Mouse (Mus musculus): ENCODE measurements around the gene Bmf. TPM values are rescaled to one million over a fixed set of nuclear protein-coding genes. Genes with fewer than 3 reads are reported as not detected.
"Not testable (repeated sequence)": the region's sequence is repeated elsewhere in the genome, so short reads cannot be mapped to it uniquely, and the experiment has no call there.

The Bmf gene
- polyA plus RNA-seq, 1 experiment from 2014 or later, result 4.4 TPM

GRCm38 (mm10) chr2:118570939-118571338, 21.5 kb upstream of the Bmf start:
- H3K27ac ChIP-seq (ENCODE audit: low read length), result no peak overlapping the region
- ATAC-seq (ENCODE audit: insufficient read depth, low FRiP score), result no peak
- WGBS, result 83% methylated on average over 2 of the region's 2 CpGs

DNA sequence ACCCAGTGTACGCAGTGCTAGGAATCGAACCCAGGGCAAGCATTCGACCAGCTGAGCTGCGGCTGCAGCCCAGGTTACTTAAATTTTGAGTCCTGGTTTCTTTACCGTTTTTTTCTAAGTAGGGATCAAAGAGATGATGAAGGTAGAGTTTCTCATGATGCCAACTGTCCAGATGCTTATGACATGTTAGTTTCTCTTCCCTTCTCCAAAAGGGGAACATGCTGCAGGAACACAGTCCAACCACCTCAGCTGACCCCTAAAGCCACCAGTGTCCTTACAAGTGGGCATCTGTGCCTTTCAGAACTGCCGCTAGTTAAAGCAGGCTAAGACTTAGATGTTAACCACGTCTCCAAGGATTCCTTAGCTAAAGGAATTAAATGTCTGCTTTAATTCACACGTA, 17.7 kb upstream of the Bmf start:
- no peaks in the 10 kb centered on the region for H3K9me3 ChIP-seq (replicated peaks; ENCODE audit: control insufficient read depth, low read length)
- no peak overlapping the region for H3K4me3 ChIP-seq (replicated peaks; ENCODE audit: low read length)
- H3K4me1 ChIP-seq (ENCODE audit: control insufficient read depth, insufficient read depth, low read length), result no peaks in the 10 kb centered on the region
- ATAC-seq (ENCODE audit: insufficient read depth, low FRiP score), result no peak
- H3K9ac ChIP-seq (ENCODE audit: low read length), result no peak overlapping the region
- WGBS, result 83% methylated on average over 8 of the region's 8 CpGs
- no peak overlapping the region for H3K4me2 ChIP-seq (ENCODE audit: low read depth, low read length)
- no peaks in the 10 kb centered on the region for H3K27me3 ChIP-seq (ENCODE audit: control insufficient read depth, insufficient read depth, low read length)
- H3K36me3 ChIP-seq (ENCODE audit: control insufficient read depth, insufficient read depth, low read length), result no peaks in the 10 kb centered on the region
- no peak overlapping the region for H3K27ac ChIP-seq (ENCODE audit: low read length)

More at GRCm38 (mm10) chr2:118570939-118571338, 21.5 kb upstream of the Bmf start:
- Histone ChIP-seq H3K9me3 (replicated peaks; ENCODE audit: control insufficient read depth, low read length) (no peaks in the 10 kb centered on the region), H3K4me1 (ENCODE audit: control insufficient read depth, insufficient read depth, low read length) (no peaks in the 10 kb centered on the region), H3K36me3 (ENCODE audit: control insufficient read depth, insufficient read depth, low read length) (no peaks in the 10 kb centered on the region), H3K27me3 (ENCODE audit: control insufficient read depth, insufficient read depth, low read length) (no peaks in the 10 kb centered on the region), H3K4me2 (ENCODE audit: low read depth, low read length) (no peak overlapping the region), H3K9ac (ENCODE audit: low read length) (no peak overlapping the region), H3K4me3 (replicated peaks; ENCODE audit: low read length) (no peak overlapping the region)

GRCm38 (mm10) chr2:118562431-118562830, 12.9 kb upstream of the Bmf start:
- Histone ChIP-seq H3K4me1 (ENCODE audit: control insufficient read depth, insufficient read depth, low read length) (no peaks in the 10 kb centered on the region), H3K4me2 (ENCODE audit: low read depth, low read length) (no peak overlapping the region), H3K27ac (ENCODE audit: low read length) (no peak overlapping the region), H3K36me3 (ENCODE audit: control insufficient read depth, insufficient read depth, low read length) (no peaks in the 10 kb centered on the region), H3K9ac (ENCODE audit: low read length) (no peak overlapping the region), H3K9me3 (replicated peaks; ENCODE audit: control insufficient read depth, low read length) (no peaks in the 10 kb centered on the region), H3K27me3 (ENCODE audit: control insufficient read depth, insufficient read depth, low read length) (no peaks in the 10 kb centered on the region), H3K4me3 (replicated peaks; ENCODE audit: low read length) (no peak overlapping the region)
- 84% methylated on average over 3 of the region's 3 CpGs for WGBS
- ATAC-seq (ENCODE audit: insufficient read depth, low FRiP score), result no peak

GRCm38 (mm10) chr2:118562015-118562414, 12.5 kb upstream of the Bmf start:
- Histone ChIP-seq H3K4me1 (ENCODE audit: control insufficient read depth, insufficient read depth, low read length) (no peaks in the 10 kb centered on the region), H3K27me3 (ENCODE audit: control insufficient read depth, insufficient read depth, low read length) (no peaks in the 10 kb centered on the region), H3K9ac (ENCODE audit: low read length) (no peak overlapping the region)

DNA sequence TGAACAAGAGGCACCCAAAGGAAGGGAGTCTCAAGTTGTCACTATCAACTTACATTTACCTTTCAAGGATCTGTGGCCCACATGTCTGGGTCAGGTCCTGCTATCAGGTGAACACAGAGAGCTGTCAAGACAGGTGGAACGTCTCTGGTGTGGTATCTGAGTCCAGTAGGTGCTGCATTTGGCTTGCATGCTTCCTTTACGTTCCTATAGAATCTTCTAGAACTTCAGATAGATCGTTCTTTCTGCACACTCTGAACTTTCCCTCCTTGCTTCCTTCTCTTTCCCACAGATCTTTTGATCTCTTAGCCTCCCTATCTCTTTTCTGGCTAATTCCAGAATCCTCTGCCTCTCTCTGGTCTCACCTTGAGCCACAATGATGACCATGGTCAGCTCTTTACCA, 8.9 kb upstream of the Bmf start:
- Histone ChIP-seq H3K9ac (ENCODE audit: low read length) (no peak overlapping the region), H3K4me2 (ENCODE audit: low read depth, low read length) (no peak overlapping the region), H3K4me3 (replicated peaks; ENCODE audit: low read length) (no peak overlapping the region), H3K36me3 (ENCODE audit: control insufficient read depth, insufficient read depth, low read length) (no peaks in the 10 kb centered on the region), H3K4me1 (ENCODE audit: control insufficient read depth, insufficient read depth, low read length) (no peaks in the 10 kb centered on the region), H3K27ac (ENCODE audit: low read length) (no peak overlapping the region), H3K9me3 (replicated peaks; ENCODE audit: control insufficient read depth, low read length) (no peaks in the 10 kb centered on the region), H3K27me3 (ENCODE audit: control insufficient read depth, insufficient read depth, low read length) (no peaks in the 10 kb centered on the region)
- WGBS, result 96% methylated on average over 3 of the region's 3 CpGs
- ATAC-seq (ENCODE audit: insufficient read depth, low FRiP score), result no peak

More at GRCm38 (mm10) chr2:118562015-118562414, 12.5 kb upstream of the Bmf start:
- no peak overlapping the region for H3K4me2 ChIP-seq (ENCODE audit: low read depth, low read length)
- WGBS, result 79% methylated on average over 4 of the region's 4 CpGs
- H3K4me3 ChIP-seq (replicated peaks; ENCODE audit: low read length), result no peak overlapping the region
- no peaks in the 10 kb centered on the region for H3K9me3 ChIP-seq (replicated peaks; ENCODE audit: control insufficient read depth, low read length)
- H3K36me3 ChIP-seq (ENCODE audit: control insufficient read depth, insufficient read depth, low read length), result no peaks in the 10 kb centered on the region
- ATAC-seq (ENCODE audit: insufficient read depth, low FRiP score), result no peak
- no peak overlapping the region for H3K27ac ChIP-seq (ENCODE audit: low read length)

GRCm38 (mm10) chr2:118554356-118554990, 5.0 kb upstream of the Bmf start:
- H3K4me1 ChIP-seq (ENCODE audit: control insufficient read depth, insufficient read depth, low read length); H3K9me3 ChIP-seq (replicated peaks; ENCODE audit: control insufficient read depth, low read length); H3K27me3 ChIP-seq (ENCODE audit: control insufficient read depth, insufficient read depth, low read length); H3K36me3 ChIP-seq (ENCODE audit: control insufficient read depth, insufficient read depth, low read length): not testable (repeated sequence)
- Histone ChIP-seq H3K4me3 (replicated peaks; ENCODE audit: low read length) (peak overlapping the region; percentile 43), H3K4me2 (ENCODE audit: low read depth, low read length) (peak overlapping the region; percentile 39), H3K27ac (ENCODE audit: low read length) (peak overlapping the region; percentile 55; the same call in 1 of the 2 replicates), H3K9ac (ENCODE audit: low read length) (peak overlapping the region; percentile 59)
- ATAC-seq (ENCODE audit: insufficient read depth, low FRiP score), result peak; percentile 27; the same call in 1 of the 2 replicates
- 52% methylated on average over 13 of the region's 17 CpGs for WGBS

DNA sequence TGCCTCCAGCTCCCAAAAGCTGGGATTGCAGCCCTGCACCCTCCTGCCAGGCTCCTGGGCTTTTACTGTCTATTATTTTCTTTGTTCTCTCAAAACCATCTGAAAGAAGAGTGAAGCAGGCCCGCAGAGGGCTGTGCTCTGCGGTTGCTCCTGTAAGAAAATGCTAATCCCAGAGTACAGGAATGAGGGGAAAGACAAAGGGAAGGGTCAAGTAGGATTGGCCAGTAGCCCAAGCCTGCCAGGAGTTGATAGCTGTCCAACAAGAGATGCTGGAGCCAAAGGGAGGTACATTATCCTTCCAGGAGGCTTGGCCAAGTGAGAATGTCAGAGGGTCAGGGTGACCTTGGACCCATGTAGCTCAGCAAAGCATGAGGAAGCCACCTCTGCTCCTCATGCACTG, 2.1 kb upstream of the Bmf start:
- H3K36me3 ChIP-seq (ENCODE audit: control insufficient read depth, insufficient read depth, low read length), result no peaks in the 10 kb centered on the region
- no peaks in the 10 kb centered on the region for H3K9me3 ChIP-seq (replicated peaks; ENCODE audit: control insufficient read depth, low read length)
- no peak overlapping the region for H3K27ac ChIP-seq (ENCODE audit: low read length)
- no peak overlapping the region for H3K9ac ChIP-seq (ENCODE audit: low read length)
- peaks cover 21% of the 10 kb centered on the region for H3K4me1 ChIP-seq (ENCODE audit: control insufficient read depth, insufficient read depth, low read length)
- WGBS, result 73% methylated on average over 2 of the region's 2 CpGs
- no peak overlapping the region for H3K4me2 ChIP-seq (ENCODE audit: low read depth, low read length)
- no peak overlapping the region for H3K4me3 ChIP-seq (replicated peaks; ENCODE audit: low read length)
- no peak for ATAC-seq (ENCODE audit: insufficient read depth, low FRiP score)
- no peaks in the 10 kb centered on the region for H3K27me3 ChIP-seq (ENCODE audit: control insufficient read depth, insufficient read depth, low read length)

- Histone ChIP-seq H3K27ac (ENCODE audit: low read length) (peak overlapping the region; percentile 98), H3K4me1 (ENCODE audit: control insufficient read depth, insufficient read depth, low read length) (peaks cover 50% of the 10 kb centered on the region), H3K4me3 (replicated peaks; ENCODE audit: low read length) (peak overlapping the region; percentile 90), H3K9ac (ENCODE audit: low read length) (peak overlapping the region; percentile 90), H3K36me3 (ENCODE audit: control insufficient read depth, insufficient read depth, low read length) (no peaks in the 10 kb centered on the region), H3K4me2 (ENCODE audit: low read depth, low read length) (peak overlapping the region; percentile 93), H3K9me3 (replicated peaks; ENCODE audit: control insufficient read depth, low read length) (no peaks in the 10 kb centered on the region), H3K27me3 (ENCODE audit: control insufficient read depth, insufficient read depth, low read length) (no peaks in the 10 kb centered on the region)
- no peak for ATAC-seq (ENCODE audit: insufficient read depth, low FRiP score)
- WGBS, result under 1% methylated on average over 18 of the region's 18 CpGs
These were observed 866 bp downstream of the Bmf start for GRCm38 (mm10) chr2:118548421-118549221.

GRCm38 (mm10) chr2:118547541-118548016, 1.9 kb downstream of the Bmf start:
- Histone ChIP-seq H3K4me2 (ENCODE audit: low read depth, low read length) (peak overlapping the region; percentile 93), H3K4me1 (ENCODE audit: control insufficient read depth, insufficient read depth, low read length) (peaks cover 61% of the 10 kb centered on the region), H3K36me3 (ENCODE audit: control insufficient read depth, insufficient read depth, low read length) (no peaks in the 10 kb centered on the region), H3K4me3 (replicated peaks; ENCODE audit: low read length) (peak overlapping the region; percentile 90), H3K27me3 (ENCODE audit: control insufficient read depth, insufficient read depth, low read length) (no peaks in the 10 kb centered on the region), H3K9ac (ENCODE audit: low read length) (peak overlapping the region; percentile 73), H3K27ac (ENCODE audit: low read length) (peak overlapping the region; percentile 98), H3K9me3 (replicated peaks; ENCODE audit: control insufficient read depth, low read length) (no peaks in the 10 kb centered on the region)
- ATAC-seq (ENCODE audit: insufficient read depth, low FRiP score), result no peak
- 15% methylated on average over 9 of the region's 9 CpGs for WGBS

Data from stomach, embryonic 16.5 days (tissue).